Mouse (Mus musculus) testis, postnatal 10 days (tissue): ENCODE results near the gene Lrrc26.

ENCODE experiments used
- DNase-seq: peaks from one replicate; pipeline ENCODE4 v3.0.0; 2021; ENCODE audit warnings: low spot score

The Lrrc26 gene

GRCm38 (mm10) chr2:25298046-25298445 is 8.3 kb downstream of the Lrrc26 start:
- no peak for DNase-seq

- DNase-seq: no peak
These were observed 13.7 kb downstream of the Lrrc26 start for GRCm38 (mm10) chr2:25303452-25303851.

- DNase-seq: no peak
These were observed 14.4 kb downstream of the Lrrc26 start for GRCm38 (mm10) chr2:25303931-25304656.

- peak; percentile 67 for DNase-seq
These were observed 15.2 kb downstream of the Lrrc26 start for GRCm38 (mm10) chr2:25304657-25305541.

GRCm38 (mm10) chr2:25305587-25306359 is 16.1 kb downstream of the Lrrc26 start:
- no peak for DNase-seq

GRCm38 (mm10) chr2:25310180-25310579 is 20.5 kb downstream of the Lrrc26 start:
- DNase-seq: no peak

GRCm38 (mm10) chr2:25310969-25311368 is 21.3 kb downstream of the Lrrc26 start:
- no peak for DNase-seq

- DNase-seq: no peak
These were observed 21.8 kb downstream of the Lrrc26 start for GRCm38 (mm10) chr2:25311491-25311891.

GRCm38 (mm10) chr2:25318119-25318966 is 28.6 kb downstream of the Lrrc26 start:
- DNase-seq: no peak

- DNase-seq: peak; percentile 85
These were observed 29.5 kb downstream of the Lrrc26 start, which contains the start of gene Grin1 for GRCm38 (mm10) chr2:25318971-25319773. Grin1 (minus strand) TSS chr2:25319187.

- DNase-seq: no peak
These were observed 30.4 kb downstream of the Lrrc26 start for GRCm38 (mm10) chr2:25320084-25320483.

- no peak for DNase-seq
These were observed 36.3 kb downstream of the Lrrc26 start for GRCm38 (mm10) chr2:25326036-25326435.

- DNase-seq: no peak
These were observed 38.7 kb downstream of the Lrrc26 start for GRCm38 (mm10) chr2:25328440-25328839.

- DNase-seq: no peak
These were observed 41.8 kb downstream of the Lrrc26 start for GRCm38 (mm10) chr2:25331470-25331869.

- DNase-seq: peak; percentile 100
These were observed 42.8 kb downstream of the Lrrc26 start, which contains the start of gene Man1b1 for GRCm38 (mm10) chr2:25332286-25333160. Man1b1 (plus strand) TSS chr2:25332338.

GRCm38 (mm10) chr2:25333569-25333968 is 43.9 kb downstream of the Lrrc26 start:
- no peak for DNase-seq

- no peak for DNase-seq
These were observed 48.6 kb downstream of the Lrrc26 start for GRCm38 (mm10) chr2:25338303-25338702.
